Mouse (Mus musculus) liver, postnatal 0 days (tissue): Measurements from ENCODE around the gene Krtap3-3.

Experiments
- CTCF ChIP-seq: sonication (generic); IDR thresholded peaks from 2 replicates; pipeline ENCODE4 v1.5.1; 2016; ENCODE audit warnings: antibody characterized with exemption, low read depth
- EP300 ChIP-seq: IDR thresholded peaks from 2 replicates; pipeline ENCODE4 v1.6.1; 2016; ENCODE audit warnings: antibody characterized with exemption, low read depth, mild to moderate bottlenecking

DNA sequence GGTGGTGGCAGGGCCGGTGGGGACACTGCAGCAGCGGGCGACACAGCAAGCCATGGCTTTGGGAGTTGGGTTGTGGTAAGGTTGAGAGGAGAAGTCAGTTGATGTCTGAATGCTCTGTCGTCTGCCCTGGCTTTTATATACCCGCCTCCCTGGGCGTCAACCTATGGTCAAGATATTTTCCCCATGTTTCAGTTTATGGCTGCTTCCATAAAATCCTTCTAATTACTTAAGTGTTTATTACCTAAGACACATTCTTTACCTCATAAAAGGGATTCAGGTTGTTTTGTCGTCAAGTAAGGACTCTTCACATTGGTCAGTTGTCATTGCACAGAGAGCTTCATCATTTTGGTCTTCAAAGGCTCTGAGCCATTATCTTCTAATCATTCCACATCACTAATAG is 15.9 kb upstream of the Krtap3-3 start, which contains the start of gene Krtap3-1:
- TF ChIP-seq CTCF, result no peak
- TF ChIP-seq EP300, result no peak
